Mouse (Mus musculus) heart, postnatal 25 days (tissue): ENCODE data around the gene Ddx54. TPM values are rescaled to one million over a fixed set of nuclear protein-coding genes. Genes with fewer than 3 reads are reported as not detected.

Source experiments
- DNase-seq: peaks from one replicate; pipeline ENCODE4 v3.0.0; 2022; ENCODE audit warnings: low spot score
- intact Hi-C: fragments of 180-260 bp; cut with DNase I; formaldehyde crosslinking; loops from one replicate; pipeline ENCODE4 v1.15.1; 2025
- total RNA-seq, 2 experiments: library from RNA; stranded (reverse); gene quantifications; 2 replicates each; pipeline ENCODE4 v1.2.3; 2021

Ddx54 gene
- total RNA-seq, 2 experiments from 2014 or later, result 20.1 to 21.4 TPM

- DNase-seq, result no peak
- intact Hi-C loops, result loop anchor here (1.0 to 10.0 kb wide), 3 partner anchors 50 to 100 kb away; no protein-coding TSS in a partner anchor
Measured at GRCm38 (mm10) chr5:120605241-120605661, 7.3 kb upstream of the Ddx54 start.

- intact Hi-C loops, result loop anchor here (1.0 to 10.0 kb wide), 3 partner anchors 51 to 100 kb away; no protein-coding TSS in a partner anchor
- DNase-seq, result peak; percentile 68
Measured at GRCm38 (mm10) chr5:120605688-120606087, 6.9 kb upstream of the Ddx54 start.

- no peak for DNase-seq
- intact Hi-C loops, result loop anchor here (5.0 to 10.0 kb wide), 2 partner anchors 52 to 84 kb away; no protein-coding TSS in a partner anchor
Measured at GRCm38 (mm10) chr5:120606590-120607200, 5.8 kb upstream of the Ddx54 start.

DNA sequence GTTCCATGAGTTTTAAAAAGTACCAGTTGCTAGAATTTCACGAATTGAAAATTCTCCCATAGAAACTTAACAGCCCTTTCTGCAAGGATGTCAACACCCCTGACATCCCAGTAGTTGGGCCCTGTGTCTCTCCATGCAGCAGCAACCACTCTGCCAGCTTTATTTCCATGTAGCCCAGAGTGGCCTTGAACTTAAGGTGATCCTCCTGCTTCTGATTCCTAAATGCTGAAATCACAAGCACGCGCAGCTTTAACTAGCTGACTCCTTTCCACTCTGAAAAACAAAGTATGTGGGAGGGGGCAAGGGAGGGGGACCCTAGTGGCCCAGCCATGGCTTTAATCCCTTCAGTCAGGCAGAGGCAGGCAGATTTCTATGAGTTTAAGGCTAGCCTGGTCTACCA is 5.2 kb upstream of the Ddx54 start:
- no peak for DNase-seq
- intact Hi-C loops, result loop anchor here (5.0 to 10.0 kb wide), 2 partner anchors 53 to 85 kb away; no protein-coding TSS in a partner anchor

DNA sequence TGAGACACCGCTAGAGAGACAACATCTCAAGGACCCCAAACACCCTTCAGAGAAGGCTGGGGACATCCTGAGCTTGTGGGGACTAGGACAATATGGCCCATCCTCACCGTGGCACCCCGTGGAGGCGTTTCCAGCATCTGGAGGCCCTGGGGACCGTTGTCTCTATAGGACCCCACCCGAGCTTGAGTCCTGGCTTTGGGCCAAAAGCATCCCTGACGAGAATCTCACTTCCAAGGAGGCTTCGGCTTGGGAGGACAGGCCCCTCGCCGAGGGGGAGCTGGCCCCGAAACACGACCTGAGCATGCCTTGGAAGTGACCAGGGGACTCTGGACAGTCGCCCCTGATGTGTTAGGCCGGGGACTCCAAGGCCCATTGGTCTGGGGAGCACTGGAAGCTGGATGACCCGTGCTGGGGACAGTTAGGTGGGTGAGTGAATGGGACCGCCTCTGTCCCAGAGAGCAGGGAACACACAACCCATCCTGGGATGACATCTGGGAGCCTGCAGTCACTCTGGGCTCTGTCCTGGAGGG is 3.2 kb upstream of the Ddx54 start:
- intact Hi-C loops, result loop anchor here (5.0 to 10.0 kb wide), 2 partner anchors 55 to 87 kb away; no protein-coding TSS in a partner anchor
- no peak for DNase-seq

- DNase-seq, result no peak
- intact Hi-C loops, result no loop called here
Measured at GRCm38 (mm10) chr5:120610906-120611305, 1.6 kb upstream of the Ddx54 start.

GRCm38 (mm10) chr5:120611416-120611815 is 1.1 kb upstream of the Ddx54 start:
- no peak for DNase-seq
- intact Hi-C loops, result no loop called here

DNA sequence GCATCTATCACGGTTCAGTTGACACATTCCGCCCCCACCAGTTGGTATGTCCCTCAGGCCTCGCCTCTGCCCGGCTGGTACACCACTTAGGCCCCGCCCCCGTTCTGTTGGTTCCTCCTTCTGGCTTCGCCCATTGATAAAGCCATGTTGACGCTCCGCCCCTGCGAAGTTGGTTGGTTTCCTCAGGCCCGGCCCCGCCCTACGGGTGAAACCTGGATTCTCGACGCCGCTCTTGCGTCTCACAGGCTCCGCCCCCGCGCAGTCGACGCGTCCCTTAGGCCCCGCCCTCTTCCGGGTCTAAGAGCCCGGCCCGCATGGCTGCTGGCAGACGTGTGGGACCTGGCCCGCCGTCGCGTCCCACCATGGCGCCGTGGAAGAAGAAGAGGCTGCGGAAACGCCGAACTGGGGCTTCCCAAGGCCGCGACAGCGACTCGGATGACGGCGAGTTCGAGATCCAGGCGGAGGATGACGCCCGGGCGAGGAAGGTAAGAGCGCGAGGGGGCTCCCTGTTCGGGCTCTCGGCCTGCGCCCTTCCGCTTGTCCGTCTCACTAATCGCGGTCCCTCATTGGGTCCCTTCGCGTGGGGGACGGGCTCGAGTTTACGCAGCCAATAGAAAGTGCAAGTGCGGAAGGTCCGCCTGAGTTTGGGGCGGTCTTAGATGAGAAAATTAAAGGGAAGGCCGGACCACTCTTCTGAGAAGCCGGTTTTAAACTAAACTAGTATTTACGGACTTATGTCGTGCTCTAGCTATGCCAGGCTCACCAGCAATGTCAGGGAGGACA is 474 bp downstream of the Ddx54 start:
- intact Hi-C loops, result no loop called here
- peak; percentile 100 for DNase-seq

- intact Hi-C loops, result no loop called here
Measured at GRCm38 (mm10) chr5:120615903-120616302, 3.4 kb downstream of the Ddx54 start.

DNA sequence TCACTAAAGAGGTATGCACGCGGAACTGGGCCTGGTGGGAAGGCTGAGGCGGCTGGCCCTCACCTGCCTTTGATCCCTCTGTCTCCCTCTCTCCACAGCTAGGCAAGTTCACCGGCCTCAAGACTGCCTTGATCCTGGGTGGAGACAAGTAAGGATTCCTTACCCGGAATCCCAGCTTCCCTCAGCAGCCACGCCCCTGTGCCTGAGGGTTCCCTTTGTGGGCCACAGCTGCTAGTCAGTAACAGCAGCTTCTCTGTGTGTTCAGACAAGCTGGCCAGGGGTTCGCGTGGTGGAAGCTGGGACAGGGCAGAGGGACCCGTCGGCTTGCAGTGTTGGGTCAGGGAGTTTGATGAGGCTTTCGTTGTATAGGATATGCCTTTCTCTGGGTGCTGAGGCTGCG is 6.2 kb downstream of the Ddx54 start:
- no peak for DNase-seq
- intact Hi-C loops, result loop anchor here (1.0 kb wide), 1 partner anchor 128 kb away; no protein-coding TSS in a partner anchor

More at GRCm38 (mm10) chr5:120615903-120616302, 3.4 kb downstream of the Ddx54 start:
- no peak for DNase-seq

- intact Hi-C loops, result loop anchor here (1.0 kb wide), 1 partner anchor 127 kb away; no protein-coding TSS in a partner anchor
- no peak for DNase-seq
Measured at GRCm38 (mm10) chr5:120619201-120619600, 6.7 kb downstream of the Ddx54 start.

DNA sequence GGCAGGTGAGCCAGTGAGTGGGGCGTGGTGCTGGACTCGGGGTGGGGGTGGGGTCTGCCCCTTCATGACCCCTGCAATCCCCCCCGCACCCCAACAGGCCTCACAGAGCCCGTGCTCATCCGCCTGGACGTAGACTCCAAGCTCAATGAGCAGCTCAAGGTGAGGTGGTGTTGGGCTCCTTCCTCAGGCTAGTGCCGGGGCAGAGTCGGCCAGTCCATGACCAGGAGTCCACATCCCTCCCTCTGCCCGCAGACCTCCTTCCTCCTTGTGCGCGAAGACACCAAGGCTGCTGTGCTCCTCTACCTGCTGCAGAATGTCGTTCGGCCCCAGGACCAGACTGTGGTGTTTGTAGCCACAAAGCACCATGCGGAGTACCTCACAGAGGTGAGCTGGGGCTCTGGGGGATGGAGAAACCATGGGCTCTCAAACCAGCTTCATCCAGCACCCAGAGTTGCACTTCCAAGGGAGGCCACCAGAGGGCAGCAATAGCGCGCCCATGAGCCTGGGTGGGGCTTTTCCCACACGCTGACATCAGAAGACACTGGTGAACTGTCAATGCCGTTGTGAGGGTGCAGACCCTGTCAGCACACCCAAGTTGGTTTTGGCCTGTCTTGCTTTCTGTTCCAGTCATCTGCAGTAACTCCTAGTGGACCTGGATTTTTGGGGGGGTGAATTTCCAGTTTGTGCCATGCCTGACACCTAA is 8.0 kb downstream of the Ddx54 start:
- peak; percentile 43 for DNase-seq
- intact Hi-C loops, result loop anchor here (1.0 to 2.0 kb wide), 3 partner anchors 53 to 122 kb away; no protein-coding TSS in a partner anchor

- no peak for DNase-seq
- intact Hi-C loops, result loop anchor here (2.0 kb wide), 2 partner anchors 94 to 122 kb away; no protein-coding TSS in a partner anchor
Measured at GRCm38 (mm10) chr5:120621078-120621765, 8.7 kb downstream of the Ddx54 start.

DNA sequence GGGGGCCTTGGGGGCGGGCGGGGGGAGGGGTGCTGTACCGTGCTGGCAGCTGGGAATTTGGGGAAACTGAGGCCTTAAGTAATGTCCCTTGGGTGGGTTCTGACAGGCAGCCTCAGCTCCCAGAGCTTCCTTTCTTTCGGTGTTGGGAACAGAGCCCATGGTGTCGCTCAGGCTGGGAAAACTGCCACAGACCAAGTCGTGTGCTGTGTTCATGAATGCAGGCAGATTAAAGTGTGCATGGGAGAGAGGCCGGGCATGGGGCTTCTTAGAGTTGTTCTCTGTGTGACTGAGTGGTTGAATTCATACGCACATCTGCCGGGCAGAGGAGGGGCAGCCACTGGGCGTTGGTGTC is 9.3 kb downstream of the Ddx54 start:
- intact Hi-C loops, result loop anchor here (2.0 kb wide), 2 partner anchors 93 to 121 kb away; no protein-coding TSS in a partner anchor

DNA sequence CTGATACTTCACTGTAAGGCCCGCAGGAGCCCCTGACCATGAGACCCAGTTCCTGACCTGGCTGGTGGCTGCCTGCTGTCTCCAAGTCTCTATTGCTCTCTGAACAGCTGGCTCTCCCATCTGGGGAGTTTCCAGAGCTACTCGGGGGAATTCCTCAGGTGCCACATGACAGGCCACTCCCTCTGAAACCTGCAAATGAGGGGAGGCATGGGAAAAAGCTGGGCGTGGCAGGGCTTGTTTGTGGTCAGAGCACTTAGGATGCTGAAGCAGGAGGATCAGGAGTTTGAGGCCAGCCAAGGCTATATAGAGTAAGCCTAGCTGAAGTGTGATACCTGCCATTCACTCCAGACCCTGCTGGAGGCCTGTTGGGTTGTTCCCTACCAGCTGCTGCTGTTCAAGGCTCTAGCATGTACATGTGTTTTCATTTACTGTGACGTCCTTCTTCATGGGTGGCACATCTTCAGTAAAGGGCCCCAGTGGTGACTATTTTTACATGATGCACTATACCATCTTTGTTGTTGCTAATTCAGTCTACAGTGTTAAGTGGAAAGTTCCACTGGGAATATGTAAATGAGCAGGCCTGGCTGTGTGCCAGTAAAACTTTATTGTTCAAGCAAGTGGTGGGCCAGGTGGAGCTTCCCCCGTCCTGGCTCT is 9.8 kb downstream of the Ddx54 start:
- no peak for DNase-seq
- intact Hi-C loops, result no loop called here

More for the DNA sequence above, 9.3 kb downstream of the Ddx54 start:
- DNase-seq, result no peak

- intact Hi-C loops, result no loop called here
- DNase-seq, result no peak
Measured at GRCm38 (mm10) chr5:120624427-120624826, 11.9 kb downstream of the Ddx54 start.

GRCm38 (mm10) chr5:120626399-120626798 is 13.9 kb downstream of the Ddx54 start:
- intact Hi-C loops, result no loop called here
- DNase-seq, result no peak

DNA sequence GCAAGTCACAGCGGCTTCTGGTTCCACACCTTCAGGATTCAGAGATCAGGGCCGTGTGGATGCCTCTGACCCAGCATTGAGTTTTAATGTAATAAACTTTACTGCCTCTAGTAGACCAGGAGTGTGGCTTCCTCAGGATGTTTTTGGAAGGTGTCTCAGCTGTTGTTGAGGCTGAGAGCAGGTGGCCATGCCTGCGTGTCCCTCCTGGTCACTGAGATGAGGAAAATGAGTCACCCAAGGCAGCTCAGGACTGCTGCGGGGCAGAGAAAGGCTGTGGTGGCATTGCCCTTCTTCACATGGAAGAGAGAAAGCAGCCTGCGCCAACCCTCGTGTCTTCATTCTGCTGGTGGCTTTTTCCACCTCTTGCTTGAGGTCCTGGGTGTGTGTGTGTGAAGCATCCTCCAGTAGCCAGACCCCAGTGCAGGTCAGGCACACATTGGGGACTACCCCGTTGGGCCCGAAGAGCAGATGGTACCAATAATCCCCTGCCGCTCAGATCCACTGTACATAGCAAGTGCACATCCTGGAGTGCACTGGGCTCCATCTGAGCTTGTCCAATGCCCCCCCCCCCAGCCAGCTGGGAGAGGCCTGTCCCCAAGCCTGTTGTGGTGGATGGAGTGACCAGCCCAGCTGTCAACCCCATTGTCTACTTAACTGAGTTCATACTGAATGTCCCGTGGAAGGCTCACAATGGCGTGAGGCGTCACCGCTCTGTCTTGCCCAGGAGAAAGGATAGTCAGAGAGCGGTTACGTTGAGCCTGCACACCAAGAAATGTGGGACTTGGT is 15.2 kb downstream of the Ddx54 start:
- no peak for DNase-seq
- intact Hi-C loops, result no loop called here
